13 mouse cellular contexts compared by ENCODE assay signal in the genomic region with DNA sequence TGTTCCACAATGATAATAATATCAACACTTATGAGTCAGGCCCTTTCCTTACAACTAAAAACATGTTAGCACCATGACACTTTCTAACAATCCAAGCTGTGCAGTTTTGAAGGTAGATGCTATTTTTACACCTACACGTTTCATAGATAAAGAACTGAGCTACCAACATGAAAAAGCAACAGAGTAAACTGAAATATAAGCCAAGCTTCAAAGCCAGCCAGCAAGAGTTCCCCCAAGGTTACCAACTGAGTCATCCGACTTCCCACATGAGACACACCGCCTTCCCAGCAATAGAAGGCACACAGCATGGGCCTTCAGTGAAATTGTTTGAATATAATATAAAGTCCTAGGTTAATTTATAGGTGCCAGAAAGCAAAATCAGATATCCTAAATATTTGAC.
"Had no signal": no experiment of that assay in that cellular context is flagged by ENCODE, and none has a peak within 500 bp of the region (broad histone marks: within the 10 kb centered on the region; RNA-seq: fewer than 3 reads in every experiment).

No protein-coding gene starts in this region.

- H3K27ac ChIP-seq: kidney, postnatal 0 days; layer of hippocampus, adult 2 months; limb, embryonic 15.5 days; liver, embryonic 12.5 days; midbrain, embryonic 10.5 days; stomach, postnatal 0 days had no signal

- DNase-seq: kidney, adult 8-10 months; kidney, postnatal 36 days; lung, embryonic 14.5 days; lung, postnatal 10 days; lung, postnatal 4 days; thymus, adult 18-20 months; thymus, postnatal 14 days had no signal

- H3K4me3 ChIP-seq: layer of hippocampus, adult 2 months; limb, embryonic 15.5 days; liver, embryonic 12.5 days; midbrain, embryonic 10.5 days had no signal
